Mouse (Mus musculus): ENCODE results near the gene Gclc.

GRCm38 (mm10) chr9:77725448-77725847 is 28.9 kb upstream of the Gclc start:
- TF ChIP-seq CTCF (IDR thresholded peaks at IDR 0.05; ENCODE audit: low read depth, low read length) (no peak), POLR2A (IDR thresholded peaks at IDR 0.05; ENCODE audit: insufficient read depth, low read length) (no peak), EP300 (IDR thresholded peaks at IDR 0.05; ENCODE audit: insufficient read depth, low read depth, low read length) (no peak)

Measured in ES-Bruce4 (cell line).